Mouse (Mus musculus): Measurements from ENCODE around the gene Ntf5. TPM values are rescaled to one million over a fixed set of nuclear protein-coding genes. Genes with fewer than 3 reads are reported as not detected.

Gene Ntf5
- total and polyA plus RNA-seq, 2 experiments from 2014 or later: 0.16 TPM

- H3K9ac ChIP-seq (replicated peaks; ENCODE audit: low read length): no peak overlapping the region
These were observed 4.5 kb downstream of the Ntf5 start for GRCm38 (mm10) chr7:45417962-45418492.

GRCm38 (mm10) chr7:45419859-45420614, 6.5 kb downstream of the Ntf5 start:
- WGBS: 17% methylated on average over 27 of the region's 27 CpGs
- no peak for TF ChIP-seq CTCF (IDR thresholded peaks at IDR 0.05; ENCODE audit: low read depth)
- ATAC-seq: no peak

More at GRCm38 (mm10) chr7:45417962-45418492, 4.5 kb downstream of the Ntf5 start:
- Histone ChIP-seq H3K36me3 (ENCODE audit: insufficient read depth, low read length) (peaks cover 21% of the 10 kb centered on the region), H3K4me1 (ENCODE audit: insufficient read depth, low read length) (peaks cover 10% of the 10 kb centered on the region), H3K4me3 (ENCODE audit: low read length) (no peak overlapping the region), H3K27me3 (ENCODE audit: insufficient read depth, low read length) (peaks cover 45% of the 10 kb centered on the region), H3K27ac (no peak overlapping the region), H3K9me3 (ENCODE audit: low read length) (no peaks in the 10 kb centered on the region), H3K4me2 (ENCODE audit: low read depth, low read length) (no peak overlapping the region)
- TF ChIP-seq CTCF (IDR thresholded peaks at IDR 0.05; ENCODE audit: low read depth): no peak
- 10% methylated on average over 13 of the region's 13 CpGs for WGBS
- DNase-seq (ENCODE audit: low spot score) (no peak), ATAC-seq (no peak)

GRCm38 (mm10) chr7:45420615-45420919, 7.1 kb downstream of the Ntf5 start, which contains the start of gene Lhb:
Lhb (plus strand) TSS chr7:45420820.
- Histone ChIP-seq H3K9ac (replicated peaks; ENCODE audit: low read length) (no peak within 1 kb of the TSS), H3K27me3 (ENCODE audit: insufficient read depth, low read length) (peaks cover 20% of the 10 kb centered on the region), H3K4me1 (ENCODE audit: insufficient read depth, low read length) (no peaks in the 10 kb centered on the region), H3K36me3 (ENCODE audit: insufficient read depth, low read length) (peaks cover 45% of the 10 kb centered on the region), H3K4me2 (ENCODE audit: low read depth, low read length) (no peak within 1 kb of the TSS), H3K4me3 (ENCODE audit: low read length) (no peak within 1 kb of the TSS), H3K27ac (no peak within 1 kb of the TSS), H3K9me3 (ENCODE audit: low read length) (no peaks in the 10 kb centered on the region)
- TF ChIP-seq CTCF (IDR thresholded peaks at IDR 0.05; ENCODE audit: low read depth): no peak
- WGBS: 66% methylated on average over 6 of the region's 6 CpGs
- no peak for DNase-seq (ENCODE audit: low spot score)
- no peak for ATAC-seq

More at GRCm38 (mm10) chr7:45419859-45420614, 6.5 kb downstream of the Ntf5 start:
- no peaks in the 10 kb centered on the region for H3K9me3 ChIP-seq (ENCODE audit: low read length)
- no peak overlapping the region for H3K27ac ChIP-seq
- no peak overlapping the region for H3K9ac ChIP-seq (replicated peaks; ENCODE audit: low read length)
- H3K4me1 ChIP-seq (ENCODE audit: insufficient read depth, low read length): no peaks in the 10 kb centered on the region
- H3K36me3 ChIP-seq (ENCODE audit: insufficient read depth, low read length): peaks cover 40% of the 10 kb centered on the region
- H3K4me3 ChIP-seq (ENCODE audit: low read length): no peak overlapping the region
- no peak overlapping the region for H3K4me2 ChIP-seq (ENCODE audit: low read depth, low read length)
- no peak for DNase-seq (ENCODE audit: low spot score)
- peaks cover 25% of the 10 kb centered on the region for H3K27me3 ChIP-seq (ENCODE audit: insufficient read depth, low read length)

DNA sequence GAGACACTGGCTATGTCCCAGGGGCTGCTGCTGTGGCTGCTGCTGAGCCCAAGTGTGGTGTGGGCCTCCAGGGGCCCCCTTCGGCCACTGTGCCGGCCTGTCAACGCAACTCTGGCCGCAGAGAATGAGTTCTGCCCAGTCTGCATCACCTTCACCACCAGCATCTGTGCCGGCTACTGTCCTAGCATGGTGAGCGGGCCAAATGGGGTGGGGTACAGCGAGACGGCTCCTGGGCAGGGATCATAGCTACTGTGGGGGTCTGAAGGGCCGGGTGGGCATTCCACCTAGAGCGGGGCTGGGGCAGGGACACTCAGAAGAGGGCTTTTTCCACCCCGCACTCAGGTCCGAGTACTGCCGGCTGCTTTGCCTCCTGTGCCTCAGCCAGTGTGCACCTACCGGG, 7.7 kb downstream of the Ntf5 start:
- DNase-seq (ENCODE audit: low spot score) (no peak), ATAC-seq (no peak)
- H3K27me3 ChIP-seq (ENCODE audit: insufficient read depth, low read length): peaks cover 15% of the 10 kb centered on the region
- H3K36me3 ChIP-seq (ENCODE audit: insufficient read depth, low read length): peaks cover 45% of the 10 kb centered on the region
- no peaks in the 10 kb centered on the region for H3K4me1 ChIP-seq (ENCODE audit: insufficient read depth, low read length)
- no peak overlapping the region for H3K9ac ChIP-seq (replicated peaks; ENCODE audit: low read length)
- H3K4me2 ChIP-seq (ENCODE audit: low read depth, low read length): no peak overlapping the region
- WGBS: 85% methylated on average over 14 of the region's 14 CpGs
- no peak overlapping the region for H3K27ac ChIP-seq
- H3K9me3 ChIP-seq (ENCODE audit: low read length): no peaks in the 10 kb centered on the region
- H3K4me3 ChIP-seq (ENCODE audit: low read length): no peak overlapping the region
- no peak for TF ChIP-seq CTCF (IDR thresholded peaks at IDR 0.05; ENCODE audit: low read depth)

DNA sequence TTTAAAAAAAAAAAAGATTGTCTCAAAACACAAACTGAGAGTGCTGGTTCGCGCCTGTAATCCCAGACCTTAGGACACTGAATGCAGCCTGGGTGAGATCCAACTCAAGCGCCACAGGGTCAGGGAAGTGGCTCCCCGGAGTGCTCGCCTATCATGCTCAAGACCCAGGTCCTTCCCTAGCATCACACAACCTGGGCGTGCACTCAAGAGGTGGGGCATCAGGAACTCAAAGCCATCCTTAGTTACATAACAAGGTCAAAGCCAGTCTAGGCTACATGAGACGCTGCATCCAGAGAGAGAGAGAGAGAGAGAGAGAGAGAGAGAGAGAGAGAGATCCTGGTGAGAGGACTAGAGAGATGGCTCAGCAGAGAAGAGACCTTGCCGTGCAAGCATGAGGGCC, 13.1 kb downstream of the Ntf5 start:
- Histone ChIP-seq H3K27ac (no peak overlapping the region), H3K27me3 (ENCODE audit: insufficient read depth, low read length) (no peaks in the 10 kb centered on the region), H3K4me1 (ENCODE audit: insufficient read depth, low read length) (no peaks in the 10 kb centered on the region), H3K36me3 (ENCODE audit: insufficient read depth, low read length) (peaks cover 74% of the 10 kb centered on the region), H3K9ac (replicated peaks; ENCODE audit: low read length) (no peak overlapping the region), H3K4me3 (ENCODE audit: low read length) (no peak overlapping the region), H3K9me3 (ENCODE audit: low read length) (no peaks in the 10 kb centered on the region), H3K4me2 (ENCODE audit: low read depth, low read length) (no peak overlapping the region)
- 90% methylated on average over 8 of the region's 8 CpGs for WGBS
- DNase-seq (ENCODE audit: low spot score): no peak
- no peak for TF ChIP-seq CTCF (IDR thresholded peaks at IDR 0.05; ENCODE audit: low read depth)
- no peak for ATAC-seq

GRCm38 (mm10) chr7:45433835-45434202, 20.3 kb downstream of the Ntf5 start:
- no peak for ATAC-seq
- Histone ChIP-seq H3K27me3 (ENCODE audit: insufficient read depth, low read length) (no peaks in the 10 kb centered on the region), H3K4me3 (ENCODE audit: low read length) (peak overlapping the region; percentile 59), H3K4me2 (ENCODE audit: low read depth, low read length) (peak overlapping the region; percentile 99), H3K27ac (peak overlapping the region; percentile 78), H3K36me3 (ENCODE audit: insufficient read depth, low read length) (peaks cover 13% of the 10 kb centered on the region; the same call in 1 of the 2 replicates), H3K4me1 (ENCODE audit: insufficient read depth, low read length) (peaks cover 17% of the 10 kb centered on the region), H3K9me3 (ENCODE audit: low read length) (no peaks in the 10 kb centered on the region), H3K9ac (replicated peaks; ENCODE audit: low read length) (peak overlapping the region; percentile 75)
- no peak for TF ChIP-seq CTCF (IDR thresholded peaks at IDR 0.05; ENCODE audit: low read depth)
- no peak for DNase-seq (ENCODE audit: low spot score)
- 3% methylated on average over 7 of the region's 7 CpGs for WGBS

All from hindbrain, postnatal 0 days (tissue).